Mouse (Mus musculus) thymus, postnatal 10 days (tissue): ENCODE measurements around the gene Adipoq.

Source experiments
- DNase-seq, 2 experiments: peaks; one replicate each; pipeline ENCODE4 v3.0.0; 2021; ENCODE audit warnings: low spot score in 2 of 2

The Adipoq gene

GRCm38 (mm10) chr16:23115486-23115885 lies 30.9 kb upstream of the Adipoq start:
- DNase-seq = no peak

- no peak for DNase-seq
These were observed 29.2 kb upstream of the Adipoq start for GRCm38 (mm10) chr16:23117173-23117572.

GRCm38 (mm10) chr16:23122446-23122845 lies 23.9 kb upstream of the Adipoq start:
- no peak for DNase-seq

GRCm38 (mm10) chr16:23123104-23123503 lies 23.2 kb upstream of the Adipoq start:
- no peak for DNase-seq

- DNase-seq = no peak
These were observed 21.9 kb upstream of the Adipoq start for GRCm38 (mm10) chr16:23124398-23124797.

- no peak for DNase-seq
These were observed 19.0 kb upstream of the Adipoq start for GRCm38 (mm10) chr16:23127311-23127672.

- peak; percentile 84 to 92 for DNase-seq
These were observed 18.5 kb upstream of the Adipoq start, which contains the start of gene Rfc4 for GRCm38 (mm10) chr16:23127673-23128375. TSS of gene Rfc4 (minus strand) at chr16:23127737.

- no peak for DNase-seq
These were observed 16.0 kb upstream of the Adipoq start for GRCm38 (mm10) chr16:23130303-23130702.

- no peak for DNase-seq
These were observed 14.0 kb upstream of the Adipoq start for GRCm38 (mm10) chr16:23132336-23132735.

- peak in 1 of 2 experiments; percentile 29 for DNase-seq
These were observed 10.8 kb upstream of the Adipoq start for GRCm38 (mm10) chr16:23135421-23136149.

- DNase-seq = no peak
These were observed 9.8 kb upstream of the Adipoq start for GRCm38 (mm10) chr16:23136406-23136970.

GRCm38 (mm10) chr16:23140911-23141310 lies 5.4 kb upstream of the Adipoq start:
- no peak for DNase-seq

GRCm38 (mm10) chr16:23144326-23144725 lies 2.0 kb upstream of the Adipoq start:
- peak; percentile 25 to 35 for DNase-seq

- no peak for DNase-seq
These were observed 1.1 kb upstream of the Adipoq start for GRCm38 (mm10) chr16:23145211-23145610.

- no peak for DNase-seq
These were observed 2.6 kb downstream of the Adipoq start for GRCm38 (mm10) chr16:23148936-23149335.

- no peak for DNase-seq
These were observed 3.1 kb downstream of the Adipoq start for GRCm38 (mm10) chr16:23149396-23149795.

- DNase-seq = peak in 1 of 2 experiments; percentile 54
These were observed 5.1 kb downstream of the Adipoq start for GRCm38 (mm10) chr16:23151423-23151822.

- no peak for DNase-seq
These were observed 7.9 kb downstream of the Adipoq start for GRCm38 (mm10) chr16:23154261-23154660.

- no peak for DNase-seq
These were observed 10.7 kb downstream of the Adipoq start for GRCm38 (mm10) chr16:23157013-23157412.

GRCm38 (mm10) chr16:23158292-23158691 lies 12.0 kb downstream of the Adipoq start:
- DNase-seq = no peak

GRCm38 (mm10) chr16:23158957-23159356 lies 12.6 kb downstream of the Adipoq start:
- no peak for DNase-seq

- DNase-seq = no peak
These were observed 13.4 kb downstream of the Adipoq start for GRCm38 (mm10) chr16:23159749-23160148.

GRCm38 (mm10) chr16:23162116-23162515 lies 15.8 kb downstream of the Adipoq start:
- no peak for DNase-seq
